Mouse (Mus musculus) frontal cortex, postnatal 14 days (tissue): ENCODE measurements around the gene Txndc17.

ENCODE experiments used
- DNase-seq, 2 experiments: peaks; one replicate each; pipeline ENCODE4 v3.0.0; 2022; ENCODE audit warnings: low spot score in 2 of 2

The Txndc17 gene

DNA sequence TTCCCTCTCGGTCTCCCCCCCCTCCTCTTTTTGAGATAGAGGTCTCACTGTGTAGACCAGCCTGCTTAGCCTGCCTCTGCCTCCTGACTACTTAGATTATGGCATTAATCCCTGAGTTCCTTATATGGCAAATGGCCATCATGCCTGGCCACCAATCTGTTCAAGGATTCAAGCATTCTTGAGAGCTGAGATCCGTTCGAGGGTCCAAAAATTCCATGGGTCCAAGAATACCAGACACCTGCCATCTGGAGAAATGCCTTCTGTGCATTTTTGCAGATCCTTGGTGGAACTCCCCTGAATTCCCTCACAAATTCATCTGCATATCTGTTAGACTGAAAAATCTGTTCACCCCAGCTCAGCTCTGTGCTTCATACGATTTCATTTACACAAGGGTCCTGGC, 16.1 kb downstream of the Txndc17 start:
- DNase-seq: no peak

DNA sequence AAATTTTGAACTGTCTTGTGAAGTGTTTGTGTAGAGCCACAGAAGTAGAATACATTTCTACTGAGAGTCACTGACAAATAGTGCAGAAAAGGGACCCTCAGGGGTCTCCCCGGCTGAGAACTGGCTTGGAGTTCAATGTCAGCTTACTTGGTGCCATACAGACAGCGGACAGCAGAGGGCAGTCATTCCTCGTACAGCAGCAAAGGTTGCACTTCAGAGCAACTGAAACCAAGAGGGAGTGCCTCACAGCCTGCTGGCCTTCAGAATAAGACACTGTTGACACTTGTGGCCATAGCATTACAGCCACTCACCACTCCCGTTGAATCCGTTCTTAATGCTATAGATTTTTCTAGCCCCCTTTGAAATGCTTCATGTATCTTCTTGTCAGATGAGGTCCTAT, 17.5 kb downstream of the Txndc17 start:
- peak; percentile 59 to 82 for DNase-seq

DNA sequence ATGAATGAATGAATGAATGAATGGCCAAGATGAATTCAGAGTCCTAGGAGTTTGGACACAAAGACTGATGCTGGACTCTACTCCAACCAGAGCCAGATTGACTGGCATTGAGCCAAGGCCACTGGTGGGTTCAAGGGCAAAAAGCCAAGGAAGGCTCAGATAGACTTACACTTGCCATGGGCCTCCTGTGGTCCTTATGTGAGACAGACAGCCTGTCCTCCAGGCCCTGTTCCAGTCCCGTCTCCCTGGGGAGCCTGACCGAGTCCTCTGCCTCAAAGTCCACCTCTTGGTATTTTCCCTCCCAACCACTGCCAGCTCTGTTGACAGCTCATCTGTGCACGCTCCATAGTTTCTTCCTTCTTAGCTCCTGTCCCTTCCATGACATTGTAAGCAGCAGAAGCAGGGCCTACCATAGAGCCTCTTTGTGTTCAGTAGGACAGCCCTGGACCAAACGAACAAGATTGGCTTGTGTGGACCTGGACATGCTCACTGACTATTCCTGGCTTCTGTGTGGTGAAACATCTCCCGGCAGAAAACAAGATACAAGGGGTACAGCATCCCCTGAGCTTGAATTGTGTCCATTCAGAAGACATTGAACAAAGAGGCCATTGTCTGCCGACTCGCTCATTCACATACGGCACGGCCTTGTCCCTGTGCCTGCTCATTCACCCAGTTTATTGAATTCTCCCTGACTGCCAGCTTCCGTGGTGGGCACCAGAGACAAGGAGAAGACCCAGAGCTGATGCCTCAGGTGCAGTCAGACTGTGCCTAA, 18.9 kb downstream of the Txndc17 start:
- DNase-seq: no peak

DNA sequence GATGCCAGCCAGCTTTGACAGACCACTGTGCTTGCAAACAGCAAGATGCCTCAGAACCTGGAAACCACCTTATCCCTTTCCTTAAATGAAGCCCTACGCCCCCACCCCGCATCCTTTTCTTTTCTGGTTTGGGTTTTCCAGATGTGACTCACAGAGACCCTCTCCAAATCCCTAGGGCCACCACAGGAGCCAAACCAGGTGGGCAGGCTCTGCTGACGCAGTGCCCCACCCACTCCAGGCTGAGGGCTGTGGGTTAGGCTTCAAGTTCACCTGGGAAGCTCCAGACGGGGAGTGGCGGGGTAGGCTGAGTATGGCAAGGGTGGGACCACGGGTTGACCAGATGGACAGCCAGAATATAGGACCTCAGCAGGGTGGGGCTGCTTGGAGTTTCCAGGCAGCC, 19.6 kb downstream of the Txndc17 start:
- no peak for DNase-seq

DNA sequence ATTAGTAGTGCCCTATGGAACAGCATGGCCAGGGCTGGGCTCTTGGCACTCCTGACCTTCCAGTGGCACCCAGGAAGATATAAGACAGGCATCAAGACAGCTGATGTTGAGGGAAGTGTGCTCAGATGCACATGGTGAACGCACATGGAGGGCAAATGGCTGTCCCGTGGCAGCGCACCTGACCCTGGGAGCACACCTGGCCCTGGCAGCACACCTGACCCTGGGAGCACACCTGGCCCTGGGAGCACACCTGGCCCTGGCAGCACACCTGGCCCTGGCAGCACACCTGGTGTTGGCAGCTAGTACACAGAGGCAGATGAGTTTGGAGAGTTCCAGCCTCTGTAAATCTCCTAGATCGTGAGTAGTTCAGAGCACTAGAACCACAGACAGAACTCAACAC, 21.2 kb downstream of the Txndc17 start:
- DNase-seq: no peak

DNA sequence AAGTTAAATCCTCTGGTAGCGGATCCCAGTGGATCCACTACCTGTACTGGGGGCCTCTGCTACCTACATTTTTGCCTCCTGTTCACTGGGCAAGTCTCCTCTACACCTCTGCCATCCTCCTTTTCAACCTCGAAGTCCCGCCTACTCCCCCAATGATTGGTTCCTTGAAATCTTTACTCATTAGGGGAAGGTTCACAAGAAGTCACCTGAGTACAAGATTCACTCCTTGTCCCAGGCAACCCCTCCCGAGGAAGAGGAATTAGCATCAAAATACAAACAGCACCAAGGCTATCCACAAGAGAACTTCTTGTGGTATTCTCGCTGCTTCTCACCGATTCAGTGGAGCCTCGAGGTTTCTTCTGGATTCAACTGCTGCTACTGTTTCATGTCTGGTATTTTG, 24.7 kb downstream of the Txndc17 start:
- DNase-seq: no peak

DNA sequence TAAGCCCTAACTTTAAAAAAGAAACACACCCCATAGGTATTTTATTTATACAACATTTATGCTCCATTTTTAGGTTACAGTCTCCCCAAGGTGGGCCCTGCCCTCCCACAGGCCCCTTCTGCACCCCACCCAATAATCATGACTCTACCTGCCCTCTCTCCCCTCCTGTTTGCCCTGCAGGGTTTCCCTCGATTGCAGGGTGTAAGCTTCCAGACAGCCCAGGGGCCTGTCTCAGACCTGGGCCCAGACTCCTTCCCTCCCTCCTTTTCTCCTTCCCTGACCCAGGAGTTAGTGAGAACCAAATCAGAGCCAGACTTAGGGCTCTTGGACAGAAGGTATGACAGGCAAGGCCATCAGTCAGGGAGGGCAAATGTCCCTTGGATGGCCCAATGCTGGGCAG, 25.6 kb downstream of the Txndc17 start:
- no peak for DNase-seq

DNA sequence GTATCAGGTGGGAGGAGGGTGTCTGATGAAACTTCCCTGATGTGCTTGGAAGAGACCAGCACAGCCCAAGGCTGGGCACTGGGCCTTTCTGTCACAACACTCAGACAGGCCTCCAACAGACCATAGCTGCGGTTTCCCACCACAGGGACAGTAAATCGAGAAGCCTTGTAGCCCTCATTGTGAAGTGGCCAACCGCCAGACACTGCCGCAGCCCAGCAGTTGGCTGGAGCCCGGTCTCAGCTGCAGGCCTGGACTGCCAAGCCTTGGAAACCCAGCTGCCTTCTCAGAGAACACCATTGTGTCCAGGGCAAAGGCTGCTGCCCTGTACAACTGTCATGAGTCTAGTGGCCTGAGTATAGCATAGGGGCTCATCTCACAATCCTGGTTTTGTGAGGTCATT, 26.7 kb downstream of the Txndc17 start:
- peak in 1 of 2 experiments; percentile 50 for DNase-seq

DNA sequence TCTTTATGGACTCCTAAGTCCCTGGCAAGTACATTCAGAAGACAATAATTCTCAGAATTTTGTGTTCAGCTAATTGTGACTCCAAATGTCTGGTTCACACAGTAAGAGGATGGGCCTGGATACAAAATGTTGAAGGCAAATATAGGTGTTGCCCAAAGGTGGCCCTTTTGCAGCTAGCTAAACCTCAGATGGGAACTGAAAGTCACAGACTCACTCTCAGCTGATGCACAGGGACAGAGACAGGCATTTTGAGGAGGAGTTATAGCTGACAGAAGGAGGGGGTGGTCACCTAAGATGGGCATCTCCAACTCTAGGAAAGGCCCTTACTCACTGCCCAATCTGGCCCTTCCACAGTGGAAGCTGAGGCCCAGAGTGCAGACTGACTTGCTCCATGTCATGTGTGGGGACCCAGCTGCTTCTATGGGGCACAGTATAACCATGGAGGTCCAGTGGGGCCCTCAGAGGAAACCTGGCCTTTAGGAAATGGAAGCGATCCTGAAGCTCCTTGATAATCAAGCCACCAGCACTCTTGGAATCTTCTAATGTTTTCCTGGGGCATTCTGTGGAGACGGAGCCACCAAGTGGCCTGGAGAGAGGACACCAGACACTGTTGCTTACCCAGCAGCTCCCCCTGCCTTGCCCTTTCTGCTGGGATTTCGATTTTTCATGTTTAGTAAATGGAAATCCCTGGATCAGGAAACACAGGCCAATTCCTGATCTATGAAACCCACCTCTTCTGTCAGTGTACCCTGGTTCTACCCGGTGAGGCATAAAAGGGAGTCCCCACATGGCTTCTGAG, 32.9 kb downstream of the Txndc17 start:
- DNase-seq: no peak

DNA sequence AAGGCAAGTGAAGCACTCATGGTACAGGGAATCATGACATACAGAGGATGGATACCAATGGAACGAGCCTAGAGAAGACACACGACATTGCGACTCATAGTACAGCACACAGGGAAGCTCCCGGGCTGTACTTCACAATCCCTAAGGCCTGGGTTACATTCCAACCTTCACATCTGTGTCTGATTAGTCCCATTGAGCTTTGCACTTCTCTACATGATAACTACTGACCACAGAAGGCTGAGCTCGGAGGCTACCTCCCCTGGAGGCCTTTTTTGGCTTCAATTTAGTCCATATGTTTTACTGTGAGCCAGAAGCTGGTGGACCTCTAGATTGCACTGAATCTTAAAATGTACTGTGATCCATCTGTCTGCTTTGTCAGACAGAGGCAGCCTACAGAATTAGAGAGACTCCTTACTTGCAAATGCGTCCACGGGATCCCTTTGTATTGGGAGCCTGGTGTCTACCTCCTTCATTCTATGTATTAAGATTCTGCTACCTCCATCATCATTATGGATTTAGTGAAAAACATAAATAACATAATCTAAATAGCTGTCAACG, 37.9 kb downstream of the Txndc17 start:
- DNase-seq: no peak

DNA sequence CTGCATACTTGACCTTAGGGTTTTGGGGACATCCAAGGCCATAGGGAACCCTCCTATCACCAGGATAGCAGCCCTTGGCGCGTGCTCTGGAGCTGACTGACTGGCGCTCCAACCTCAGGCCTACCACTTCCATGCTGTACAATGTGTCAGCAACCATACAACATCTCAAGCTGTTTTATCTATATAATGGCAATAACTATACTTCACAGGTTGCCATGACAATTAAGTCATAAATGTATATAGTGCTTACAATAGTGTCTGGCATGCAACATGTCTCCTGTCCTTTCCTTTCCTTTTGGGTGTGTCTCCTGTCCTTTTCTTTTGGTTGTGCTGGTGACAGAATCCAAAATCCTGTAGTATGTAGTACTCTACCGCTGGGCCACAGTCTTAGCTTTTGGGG, 48.3 kb downstream of the Txndc17 start:
- no peak for DNase-seq

DNA sequence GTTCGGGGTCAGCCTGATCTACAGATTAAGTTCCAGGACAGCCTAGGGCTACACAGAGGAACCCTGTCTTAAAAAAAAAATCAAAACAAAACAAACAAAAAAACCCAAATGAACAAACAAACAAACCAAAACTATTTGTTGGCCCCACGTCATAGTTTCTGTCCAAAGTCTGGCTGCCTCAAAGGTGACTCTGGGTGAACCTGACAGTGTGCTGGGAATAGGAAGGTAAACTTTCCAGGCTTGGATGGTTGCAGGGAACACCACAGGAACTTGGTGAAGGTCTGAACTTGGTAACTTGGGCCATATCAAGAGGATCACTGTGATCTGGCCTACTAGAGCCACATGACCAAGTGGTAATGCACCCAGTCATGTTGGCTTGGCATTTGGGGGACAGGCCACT, 49.1 kb downstream of the Txndc17 start:
- no peak for DNase-seq
